Mouse (Mus musculus): ENCODE measurements around the gene Sipa1l2.

Sipa1l2 gene

GRCm38 (mm10) chr8:125513935-125514334 lies 55.7 kb downstream of the Sipa1l2 start:
- no peak for DNase-seq (ENCODE audit: low spot score)

GRCm38 (mm10) chr8:125513242-125513866 lies 56.3 kb downstream of the Sipa1l2 start:
- no peak for DNase-seq (ENCODE audit: low spot score)

GRCm38 (mm10) chr8:125512561-125512960 lies 57.0 kb downstream of the Sipa1l2 start:
- no peak for DNase-seq (ENCODE audit: low spot score)

- no peak for DNase-seq (ENCODE audit: low spot score)
Observed at GRCm38 (mm10) chr8:125510861-125511668, 58.5 kb downstream of the Sipa1l2 start.

GRCm38 (mm10) chr8:125509776-125510175 lies 59.8 kb downstream of the Sipa1l2 start:
- DNase-seq (ENCODE audit: low spot score): no peak

GRCm38 (mm10) chr8:125509175-125509574 lies 60.4 kb downstream of the Sipa1l2 start:
- DNase-seq (ENCODE audit: low spot score): no peak

GRCm38 (mm10) chr8:125507291-125507690 lies 62.3 kb downstream of the Sipa1l2 start:
- DNase-seq (ENCODE audit: low spot score): no peak

GRCm38 (mm10) chr8:125504605-125505257 lies 64.9 kb downstream of the Sipa1l2 start:
- DNase-seq (ENCODE audit: low spot score): no peak

- DNase-seq (ENCODE audit: low spot score): no peak
Observed at GRCm38 (mm10) chr8:125503808-125504207, 65.8 kb downstream of the Sipa1l2 start.

GRCm38 (mm10) chr8:125502828-125503227 lies 66.8 kb downstream of the Sipa1l2 start:
- DNase-seq (ENCODE audit: low spot score): peak; percentile 53

GRCm38 (mm10) chr8:125500005-125500404 lies 69.6 kb downstream of the Sipa1l2 start:
- DNase-seq (ENCODE audit: low spot score): no peak

- no peak for DNase-seq (ENCODE audit: low spot score)
Observed at GRCm38 (mm10) chr8:125498508-125498907, 71.1 kb downstream of the Sipa1l2 start.

- no peak for DNase-seq (ENCODE audit: low spot score)
Observed at GRCm38 (mm10) chr8:125495545-125495944, 74.1 kb downstream of the Sipa1l2 start.

GRCm38 (mm10) chr8:125493254-125493815 lies 76.3 kb downstream of the Sipa1l2 start:
- no peak for DNase-seq (ENCODE audit: low spot score)

- no peak for DNase-seq (ENCODE audit: low spot score)
Observed at GRCm38 (mm10) chr8:125492416-125492815, 77.2 kb downstream of the Sipa1l2 start.

GRCm38 (mm10) chr8:125488747-125489146 lies 80.9 kb downstream of the Sipa1l2 start:
- DNase-seq (ENCODE audit: low spot score): no peak

- DNase-seq (ENCODE audit: low spot score): no peak
Observed at GRCm38 (mm10) chr8:125485715-125486114, 83.9 kb downstream of the Sipa1l2 start.

- DNase-seq (ENCODE audit: low spot score): no peak
Observed at GRCm38 (mm10) chr8:125484530-125485196, 84.9 kb downstream of the Sipa1l2 start.

- DNase-seq (ENCODE audit: low spot score): no peak
Observed at GRCm38 (mm10) chr8:125482491-125483096, 87.0 kb downstream of the Sipa1l2 start.

- peak; percentile 25 for DNase-seq (ENCODE audit: low spot score)
Observed at GRCm38 (mm10) chr8:125474876-125475275, 94.7 kb downstream of the Sipa1l2 start.

GRCm38 (mm10) chr8:125471374-125471773 lies 98.2 kb downstream of the Sipa1l2 start:
- DNase-seq (ENCODE audit: low spot score): no peak
